Mouse (Mus musculus): ENCODE data around the gene Coq4.

The Coq4 gene

GRCm38 (mm10) chr2:29845636-29846035 lies 58.3 kb downstream of the Coq4 start:
- DNase-seq (ENCODE audit: low spot score in 2 of 2), result no peak

- no peak for DNase-seq (ENCODE audit: low spot score in 2 of 2)
Observed at GRCm38 (mm10) chr2:29846061-29846853, 59.0 kb downstream of the Coq4 start.

GRCm38 (mm10) chr2:29846911-29847310 lies 59.6 kb downstream of the Coq4 start:
- no peak for DNase-seq (ENCODE audit: low spot score in 2 of 2)
